Mouse (Mus musculus) bone marrow macrophage, adult 2 months (primary cell): ENCODE measurements around the gene Btbd2.

ENCODE experiments used
- CTCF ChIP-seq: IDR thresholded peaks from 2 replicates; pipeline ENCODE4 v1.5.1; 2012; ENCODE audit warnings: low read depth, mild to moderate bottlenecking, low read length, moderate library complexity
- POLR2A ChIP-seq: IDR thresholded peaks from 2 replicates; pipeline ENCODE4 v1.6.1; 2012; ENCODE audit warnings: mild to moderate bottlenecking, low read depth, low read length, borderline replicate concordance

GRCm38 (mm10) chr10:80696502-80697392 is 39.9 kb upstream of the Btbd2 start:
- TF ChIP-seq CTCF (no peak), POLR2A (no peak)
